ENCODE assay signal across 11 mouse cellular contexts in the genomic region with DNA sequence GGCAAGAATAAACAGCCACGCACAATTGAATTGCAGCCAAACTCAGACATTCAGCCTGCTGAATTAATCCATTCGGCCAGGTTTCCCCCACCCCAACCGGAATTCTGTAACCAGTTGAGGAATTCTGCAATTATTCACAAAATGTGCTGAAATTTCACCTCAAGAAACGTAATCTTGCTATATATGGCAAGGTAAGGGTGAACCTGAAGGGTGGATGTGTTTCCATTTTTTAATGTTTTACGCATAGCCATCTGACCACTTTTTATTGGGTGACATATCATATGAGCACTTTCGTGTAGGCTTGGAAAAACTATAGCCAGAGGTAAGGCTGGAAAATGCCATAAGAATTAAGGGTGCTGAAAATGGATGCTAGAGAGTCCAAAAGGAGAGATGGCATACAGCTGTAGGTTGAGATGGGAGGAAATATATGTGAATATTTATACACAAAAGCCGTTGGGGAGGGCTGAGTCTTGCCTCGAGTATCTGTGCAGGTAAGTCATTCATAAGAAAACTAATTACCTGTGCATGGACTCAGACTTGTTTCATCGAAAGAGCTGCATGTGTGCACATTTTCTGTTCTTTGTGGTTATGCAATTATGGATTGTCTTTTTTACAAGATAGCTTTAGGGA.
DNase-seq lines count a peak whose midpoint lies in the region; ATAC-seq lines count a peak whose summit lies in the region.
"Had no signal": no experiment of that assay in that cellular context is flagged by ENCODE, and none has a peak within 500 bp of the region (broad histone marks: within the 10 kb centered on the region; RNA-seq: fewer than 3 reads in every experiment).

No protein-coding gene starts in this region.

- H3K4me2 ChIP-seq in intestine, embryonic 14.5 days (ENCODE audit: low read length), result no peak overlapping the region
- no peak overlapping the region for H3K4me2 ChIP-seq in intestine, embryonic 16.5 days (ENCODE audit: low read depth, low read length)
- peak overlapping the region; percentile 86 for H3K4me2 ChIP-seq in forebrain, embryonic 14.5 days (ENCODE audit: low read length)
- peak overlapping the region; percentile 74 for H3K4me2 ChIP-seq in midbrain, embryonic 13.5 days (replicated peaks)
- H3K4me2 ChIP-seq: lung, embryonic 14.5 days had no signal

- no peak overlapping the region for H3K9ac ChIP-seq in intestine, embryonic 14.5 days (ENCODE audit: low read length)
- H3K9ac ChIP-seq in intestine, embryonic 16.5 days (ENCODE audit: low read depth, low read length), result no peak overlapping the region
- peak overlapping the region; percentile 100 for H3K9ac ChIP-seq in forebrain, embryonic 14.5 days (ENCODE audit: low read length)
- peak overlapping the region; percentile 100 for H3K9ac ChIP-seq in midbrain, embryonic 13.5 days (replicated peaks)
- H3K9ac ChIP-seq: lung, embryonic 14.5 days had no signal

- ATAC-seq in intestine, embryonic 14.5 days (replicated peaks; ENCODE audit: low FRiP score, low TSS enrichment, low read depth), result no peak
- no peak for ATAC-seq in intestine, embryonic 16.5 days
- ATAC-seq in forebrain, embryonic 14.5 days, result no peak
- no peak for ATAC-seq in midbrain, embryonic 13.5 days
- ATAC-seq: CD4-positive, CD25-positive, alpha-beta regulatory T cell, adult 4 months had no signal

- no peaks in the 10 kb centered on the region for H3K36me3 ChIP-seq in intestine, embryonic 14.5 days (ENCODE audit: control insufficient read depth, insufficient read depth, low read length)
- H3K36me3 ChIP-seq in intestine, embryonic 16.5 days (ENCODE audit: control insufficient read depth, insufficient read depth, low read length), result no peaks in the 10 kb centered on the region
- H3K36me3 ChIP-seq in forebrain, embryonic 14.5 days (ENCODE audit: control insufficient read depth, insufficient read depth, low read length), result peaks cover 31% of the 10 kb centered on the region
- 0 out of 2 replicates have a peak, but pooled peaks cover 4% of the 10 kb centered on the region for H3K36me3 ChIP-seq in midbrain, embryonic 13.5 days

- no peak overlapping the region for H3K27ac ChIP-seq in intestine, embryonic 14.5 days (ENCODE audit: low read depth)
- no peak overlapping the region for H3K27ac ChIP-seq in intestine, embryonic 16.5 days (ENCODE audit: low read length)
- peak overlapping the region; percentile 100 for H3K27ac ChIP-seq in forebrain, embryonic 14.5 days (ENCODE audit: low read depth, low read length)
- peak overlapping the region; percentile 100 for H3K27ac ChIP-seq in midbrain, embryonic 13.5 days
- H3K27ac ChIP-seq: gastrocnemius, adult 2 months had no signal

- DNase-seq in intestine, embryonic 14.5 days (ENCODE audit: low spot score), result no peak
- DNase-seq in Muller cell, postnatal 12 days (ENCODE audit: inconsistent ontology term), result peak; percentile 55
- DNase-seq in forebrain, embryonic 14.5 days (ENCODE audit: low spot score), result peak; percentile 57
- DNase-seq in liver, result no peak
- no peak for DNase-seq in thymus, postnatal 14 days
- DNase-seq in layer of hippocampus, adult 9-11 months, result no peak
- DNase-seq: gastrocnemius, adult 2 months; lung, embryonic 14.5 days had no signal

- peaks cover 3% of the 10 kb centered on the region; the same call in 1 of the 2 replicates for H3K4me1 ChIP-seq in intestine, embryonic 14.5 days (replicated peaks; ENCODE audit: control insufficient read depth, insufficient read depth, low read length)
- peaks cover 10% of the 10 kb centered on the region for H3K4me1 ChIP-seq in intestine, embryonic 16.5 days (ENCODE audit: control insufficient read depth, insufficient read depth, low read length)
- H3K4me1 ChIP-seq in forebrain, embryonic 14.5 days (ENCODE audit: control insufficient read depth, insufficient read depth, low read length), result no peaks in the 10 kb centered on the region
- no peaks in the 10 kb centered on the region for H3K4me1 ChIP-seq in midbrain, embryonic 13.5 days (replicated peaks)

- H3K27me3 ChIP-seq in intestine, embryonic 14.5 days (replicated peaks; ENCODE audit: control insufficient read depth, insufficient read depth, low read length), result peaks cover 90% of the 10 kb centered on the region
- peaks cover 71% of the 10 kb centered on the region for H3K27me3 ChIP-seq in intestine, embryonic 16.5 days (replicated peaks; ENCODE audit: control insufficient read depth, insufficient read depth, low read length)
- H3K27me3 ChIP-seq in forebrain, embryonic 14.5 days (replicated peaks; ENCODE audit: control insufficient read depth, insufficient read depth, low read length), result no peaks in the 10 kb centered on the region
- peaks cover 6% of the 10 kb centered on the region; the same call in 1 of the 2 replicates for H3K27me3 ChIP-seq in midbrain, embryonic 13.5 days

- 0 out of 2 replicates have a peak overlapping the region, but pooled peaks have one; percentile 15 for H3K4me3 ChIP-seq in intestine, embryonic 14.5 days (ENCODE audit: low read depth, low read length)
- H3K4me3 ChIP-seq in intestine, embryonic 16.5 days (ENCODE audit: low read length), result no peak overlapping the region
- peak overlapping the region; percentile 78 for H3K4me3 ChIP-seq in forebrain, embryonic 14.5 days (ENCODE audit: low read depth, low read length)
- peak overlapping the region; percentile 76 for H3K4me3 ChIP-seq in midbrain, embryonic 13.5 days (replicated peaks)
- H3K4me3 ChIP-seq: gastrocnemius, adult 2 months had no signal

- WGBS in intestine, embryonic 14.5 days, result 12% methylated on average over 9 of the region's 9 CpGs
- WGBS in intestine, embryonic 16.5 days, result 10% methylated on average over 9 of the region's 9 CpGs
- WGBS in forebrain, embryonic 14.5 days, result under 1% methylated on average over 9 of the region's 9 CpGs
- 4% methylated on average over 9 of the region's 9 CpGs for WGBS in midbrain, embryonic 13.5 days

- H3K9me3 ChIP-seq in intestine, embryonic 14.5 days (ENCODE audit: control insufficient read depth, low read length), result no peaks in the 10 kb centered on the region; the same call in 1 of the 2 replicates
- H3K9me3 ChIP-seq in intestine, embryonic 16.5 days (ENCODE audit: control insufficient read depth, low read length), result no peaks in the 10 kb centered on the region
- H3K9me3 ChIP-seq in forebrain, embryonic 14.5 days (replicated peaks; ENCODE audit: control insufficient read depth, low read length), result no peaks in the 10 kb centered on the region
- H3K9me3 ChIP-seq in midbrain, embryonic 13.5 days, result no peaks in the 10 kb centered on the region

Comparison
In these comparisons a context has a peak if more than half of its experiments do, and no peak if none do; other contexts are left out.
1. DNase-seq: peak in Muller cell, postnatal 12 days (single experiment) and forebrain, embryonic 14.5 days (single experiment); none in intestine, embryonic 14.5 days (single experiment), liver (single experiment), thymus, postnatal 14 days (single experiment) and layer of hippocampus, adult 9-11 months (single experiment).
2. H3K27ac ChIP-seq: peak in forebrain, embryonic 14.5 days (single experiment) and midbrain, embryonic 13.5 days (single experiment); none in intestine, embryonic 14.5 days (single experiment) and intestine, embryonic 16.5 days (single experiment).
3. H3K4me2 ChIP-seq: peak in forebrain, embryonic 14.5 days (single experiment) and midbrain, embryonic 13.5 days (single experiment); none in intestine, embryonic 14.5 days (single experiment) and intestine, embryonic 16.5 days (single experiment).
4. H3K9ac ChIP-seq: peak in forebrain, embryonic 14.5 days (single experiment) and midbrain, embryonic 13.5 days (single experiment); none in intestine, embryonic 14.5 days (single experiment) and intestine, embryonic 16.5 days (single experiment).